Mouse (Mus musculus): ENCODE measurements around the gene Stag1.

- TF ChIP-seq GATA1 (IDR thresholded peaks at IDR 0.05; ENCODE audit: borderline replicate concordance, low read length) = no peak
- no peak for TF ChIP-seq FLI1 (IDR thresholded peaks at IDR 0.05; ENCODE audit: low read length)
These were observed 88.3 kb downstream of the Stag1 start for GRCm38 (mm10) chr9:100685769-100686487.

All from megakaryocyte, embryonic 14.5 days (primary cell).